Mouse (Mus musculus): ENCODE results near the gene Tk2. TPM values are rescaled to one million over a fixed set of nuclear protein-coding genes. Genes with fewer than 3 reads are reported as not detected.

The Tk2 gene
- total RNA-seq (2023) = 10 to 100 TPM; 56.2 to 58.6 TPM

DNA sequence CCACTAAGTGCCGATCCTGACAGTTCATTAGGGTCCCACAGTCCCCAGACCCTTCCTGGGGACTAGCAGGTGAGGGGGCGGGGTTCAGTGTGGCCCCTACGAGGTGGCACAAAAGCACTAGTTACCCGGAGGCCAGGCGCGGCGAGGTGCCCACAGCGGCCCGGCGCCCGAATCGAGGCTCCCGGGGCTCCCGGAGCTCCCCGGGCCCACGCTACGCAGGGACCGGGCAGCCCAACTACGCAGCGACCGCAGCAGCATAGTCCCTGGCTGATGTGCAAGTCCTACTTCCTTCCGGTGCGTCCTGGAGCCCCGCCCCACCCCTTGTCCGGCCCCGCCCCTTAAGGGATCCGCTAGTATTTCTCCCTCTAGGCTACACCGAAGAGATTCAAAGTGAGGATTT is at the start of gene Tk2:
TSS of gene Tk2 (minus strand) at position 283 of the 400 bp plus-strand sequence.

DNA sequence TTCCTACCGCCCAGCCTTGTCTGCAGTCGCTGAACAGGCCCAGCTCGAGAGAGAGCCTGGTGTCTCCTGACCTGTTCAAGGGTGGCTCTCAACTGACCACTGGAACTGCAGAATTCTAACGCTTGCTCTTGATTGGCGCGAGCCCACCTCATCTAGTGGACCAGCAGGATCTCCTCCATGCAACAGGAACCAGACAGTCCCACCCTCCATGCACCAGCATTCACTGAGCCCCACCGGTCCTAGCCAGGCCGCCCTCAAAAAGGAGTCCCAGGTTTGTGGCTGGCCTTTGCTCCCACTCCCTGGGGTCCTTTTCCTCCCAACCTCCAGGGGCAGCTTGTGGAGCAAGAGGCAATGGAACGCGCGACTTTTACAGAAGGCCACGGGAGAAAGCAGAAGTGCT is 44.7 kb upstream of the Tk2 start, which contains the start of gene Cmtm2a:
TSS of gene Cmtm2a (minus strand) at position 101 of the 400 bp plus-strand sequence.

DNA sequence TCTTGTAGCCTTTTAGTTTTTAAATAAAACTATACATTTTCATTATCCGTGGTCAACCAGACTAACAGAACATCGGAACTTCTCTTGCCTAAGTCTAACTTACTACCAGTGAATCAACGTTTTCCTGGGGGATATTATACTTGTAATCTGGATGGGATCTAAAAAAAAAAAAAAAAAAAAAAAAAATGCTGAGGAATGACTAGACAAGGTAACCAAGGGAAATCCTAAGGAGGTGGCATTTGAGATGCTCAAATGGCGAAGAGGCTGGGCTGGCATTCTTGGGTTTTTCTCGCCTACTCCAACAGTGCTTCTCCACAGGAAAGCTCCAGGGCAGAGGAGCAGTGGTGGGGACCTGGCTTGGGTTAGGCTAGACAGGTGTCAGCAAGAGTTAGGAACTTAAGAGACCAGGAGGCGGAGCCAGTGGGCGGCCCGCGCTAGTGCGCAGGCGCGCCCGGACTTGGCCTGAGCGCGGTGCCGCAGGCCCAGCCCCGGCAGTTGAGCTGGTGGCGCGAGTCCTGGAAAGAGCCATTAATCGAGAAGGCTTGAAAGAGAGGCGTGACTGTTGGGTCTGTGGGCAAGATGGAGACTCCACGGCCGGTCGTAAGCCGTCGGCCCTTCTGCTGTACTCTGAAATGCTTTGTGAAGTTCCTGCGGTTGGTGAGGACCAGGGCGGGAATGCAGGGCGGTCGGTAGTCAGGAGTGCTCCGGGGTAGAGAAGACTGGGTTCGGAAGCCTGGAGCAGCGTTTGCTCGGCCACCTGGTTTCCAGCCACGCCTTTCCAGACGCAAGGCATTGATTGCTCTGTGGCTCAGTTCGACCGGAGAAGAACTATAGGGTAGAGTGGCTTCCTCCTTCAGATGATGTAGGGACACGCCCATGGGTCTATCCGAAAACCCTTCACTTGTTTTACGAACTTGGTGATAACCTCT is 2.3 kb upstream of the Tk2 start, which contains the start of gene Cklf:
TSS of gene Cklf (plus strand) at position 423 of the 929 bp plus-strand sequence.

Other genes with a start within 250 kb of the Tk2 start
- gene Cdh5, start 146.9 kb downstream of the Tk2 start, total RNA-seq (2023) = under 1 TPM; 0.26 to 0.33 TPM
- not detected for gene Bean1, start 78.1 kb downstream of the Tk2 start, total RNA-seq (2023)
- gene Cklf, start 2.3 kb upstream of the Tk2 start, total RNA-seq (2023) = 100 to 1,000 TPM in 1 of 2 experiments, 10 to 100 TPM in 1; 96.8 to 110 TPM
- not detected for gene Cmtm2a, start 44.6 kb upstream of the Tk2 start, total RNA-seq (2023)
- not detected for gene Gm45711, start 61.5 kb upstream of the Tk2 start, total RNA-seq (2023)
- not detected for gene Cmtm1, start 61.6 kb upstream of the Tk2 start, total RNA-seq (2023)
- gene Gm11020, start 73.0 kb upstream of the Tk2 start, total RNA-seq (2023) = not detected
- gene Cmtm2b, start 73.7 kb upstream of the Tk2 start, total RNA-seq (2023) = not detected
- gene Cmtm3, start 90.9 kb upstream of the Tk2 start, total RNA-seq (2023) = 10 to 100 TPM; 24.7 to 37.0 TPM
- under 1 TPM; 0.66 to 0.77 TPM for gene Cmtm4, start 147.2 kb upstream of the Tk2 start, total RNA-seq (2023)
- 10 to 100 TPM; 30.2 to 42.7 TPM for gene Dync1li2, start 194.5 kb upstream of the Tk2 start, total RNA-seq (2023)